Mouse (Mus musculus): ENCODE results near the gene Ifitm6. TPM values are rescaled to one million over a fixed set of nuclear protein-coding genes. Genes with fewer than 3 reads are reported as not detected.

The Ifitm6 gene
- not detected for polyA plus RNA-seq (2015; fragmentation: Illumina TruSeq; extraction: RNeasy Lipid Tissue Mini Kit (QIAGEN cat#74804); ENCODE audit: insufficient read depth, low read depth, low replicate concordance)

GRCm38 (mm10) chr7:141017824-141018223 lies at the start of gene Ifitm6:
Ifitm6 (minus strand) TSS chr7:141017924.

GRCm38 (mm10) chr7:141060426-141061242 lies 42.9 kb upstream of the Ifitm6 start, which contains the start of gene B4galnt4:
B4galnt4 (plus strand) TSS chr7:141061104.

GRCm38 (mm10) chr7:141028831-141029230 lies 11.1 kb upstream of the Ifitm6 start, which contains the start of gene Gm17387:
Gm17387 (plus strand) TSS chr7:141029131.

GRCm38 (mm10) chr7:141010593-141010992 lies 7.1 kb downstream of the Ifitm6 start, which contains the start of gene Ifitm3:
Ifitm3 (minus strand) TSS chr7:141010770.

GRCm38 (mm10) chr7:140966921-140967320 lies 50.8 kb downstream of the Ifitm6 start, which contains the start of gene Ifitm1:
Ifitm1 (plus strand) TSS chr7:140967221.

Other genes starting within 250 kb of the Ifitm6 start
- gene Syce1, start 230.1 kb downstream of the Ifitm6 start, polyA plus RNA-seq (2015; fragmentation: Illumina TruSeq; extraction: RNeasy Lipid Tissue Mini Kit (QIAGEN cat#74804); ENCODE audit: insufficient read depth, low read depth, low replicate concordance) = not detected
- gene Zfp941, start 195.7 kb downstream of the Ifitm6 start, polyA plus RNA-seq (2015; fragmentation: Illumina TruSeq; extraction: RNeasy Lipid Tissue Mini Kit (QIAGEN cat#74804); ENCODE audit: insufficient read depth, low read depth, low replicate concordance) = 0.20 TPM
- 11.2 TPM for gene Urah, start 182.9 kb downstream of the Ifitm6 start, polyA plus RNA-seq (2015; fragmentation: Illumina TruSeq; extraction: RNeasy Lipid Tissue Mini Kit (QIAGEN cat#74804); ENCODE audit: insufficient read depth, low read depth, low replicate concordance)
- gene Scgb1c1, start 172.4 kb downstream of the Ifitm6 start, polyA plus RNA-seq (2015; fragmentation: Illumina TruSeq; extraction: RNeasy Lipid Tissue Mini Kit (QIAGEN cat#74804); ENCODE audit: insufficient read depth, low read depth, low replicate concordance) = not detected
- gene Odf3, start 170.1 kb downstream of the Ifitm6 start, polyA plus RNA-seq (2015; fragmentation: Illumina TruSeq; extraction: RNeasy Lipid Tissue Mini Kit (QIAGEN cat#74804); ENCODE audit: insufficient read depth, low read depth, low replicate concordance) = not detected
- not detected for gene Gm45785, start 161.6 kb downstream of the Ifitm6 start, polyA plus RNA-seq (2015; fragmentation: Illumina TruSeq; extraction: RNeasy Lipid Tissue Mini Kit (QIAGEN cat#74804); ENCODE audit: insufficient read depth, low read depth, low replicate concordance)
- 22.5 TPM for gene Ric8a, start 161.0 kb downstream of the Ifitm6 start, polyA plus RNA-seq (2015; fragmentation: Illumina TruSeq; extraction: RNeasy Lipid Tissue Mini Kit (QIAGEN cat#74804); ENCODE audit: insufficient read depth, low read depth, low replicate concordance)
- gene Bet1l, start 160.3 kb downstream of the Ifitm6 start, polyA plus RNA-seq (2015; fragmentation: Illumina TruSeq; extraction: RNeasy Lipid Tissue Mini Kit (QIAGEN cat#74804); ENCODE audit: insufficient read depth, low read depth, low replicate concordance) = 14.4 TPM
- gene Psmd13, start 136.0 kb downstream of the Ifitm6 start, polyA plus RNA-seq (2015; fragmentation: Illumina TruSeq; extraction: RNeasy Lipid Tissue Mini Kit (QIAGEN cat#74804); ENCODE audit: insufficient read depth, low read depth, low replicate concordance) = 19.9 TPM
- 6.5 TPM for gene Sirt3, start 135.6 kb downstream of the Ifitm6 start, polyA plus RNA-seq (2015; fragmentation: Illumina TruSeq; extraction: RNeasy Lipid Tissue Mini Kit (QIAGEN cat#74804); ENCODE audit: insufficient read depth, low read depth, low replicate concordance)
- 7.3 TPM for gene Cox8b, start 117.5 kb downstream of the Ifitm6 start, polyA plus RNA-seq (2015; fragmentation: Illumina TruSeq; extraction: RNeasy Lipid Tissue Mini Kit (QIAGEN cat#74804); ENCODE audit: insufficient read depth, low read depth, low replicate concordance)
- gene Nlrp6, start 97.0 kb downstream of the Ifitm6 start, polyA plus RNA-seq (2015; fragmentation: Illumina TruSeq; extraction: RNeasy Lipid Tissue Mini Kit (QIAGEN cat#74804); ENCODE audit: insufficient read depth, low read depth, low replicate concordance) = not detected
- 7.4 TPM for gene Pgghg, start 76.5 kb downstream of the Ifitm6 start, polyA plus RNA-seq (2015; fragmentation: Illumina TruSeq; extraction: RNeasy Lipid Tissue Mini Kit (QIAGEN cat#74804); ENCODE audit: insufficient read depth, low read depth, low replicate concordance)
- not detected for gene Ifitm5, start 67.6 kb downstream of the Ifitm6 start, polyA plus RNA-seq (2015; fragmentation: Illumina TruSeq; extraction: RNeasy Lipid Tissue Mini Kit (QIAGEN cat#74804); ENCODE audit: insufficient read depth, low read depth, low replicate concordance)
- not detected for gene Gm45717, start 62.0 kb downstream of the Ifitm6 start, polyA plus RNA-seq (2015; fragmentation: Illumina TruSeq; extraction: RNeasy Lipid Tissue Mini Kit (QIAGEN cat#74804); ENCODE audit: insufficient read depth, low read depth, low replicate concordance)
- gene Ifitm2, start 61.9 kb downstream of the Ifitm6 start, polyA plus RNA-seq (2015; fragmentation: Illumina TruSeq; extraction: RNeasy Lipid Tissue Mini Kit (QIAGEN cat#74804); ENCODE audit: insufficient read depth, low read depth, low replicate concordance) = 171 TPM
- 20.5 TPM for gene Ifitm1, start 50.7 kb downstream of the Ifitm6 start, polyA plus RNA-seq (2015; fragmentation: Illumina TruSeq; extraction: RNeasy Lipid Tissue Mini Kit (QIAGEN cat#74804); ENCODE audit: insufficient read depth, low read depth, low replicate concordance)
- gene Ifitm3, start 7.2 kb downstream of the Ifitm6 start, polyA plus RNA-seq (2015; fragmentation: Illumina TruSeq; extraction: RNeasy Lipid Tissue Mini Kit (QIAGEN cat#74804); ENCODE audit: insufficient read depth, low read depth, low replicate concordance) = 188 TPM
- not detected for gene Gm17387, start 11.2 kb upstream of the Ifitm6 start, polyA plus RNA-seq (2015; fragmentation: Illumina TruSeq; extraction: RNeasy Lipid Tissue Mini Kit (QIAGEN cat#74804); ENCODE audit: insufficient read depth, low read depth, low replicate concordance)
- 0.26 TPM for gene B4galnt4, start 43.2 kb upstream of the Ifitm6 start, polyA plus RNA-seq (2015; fragmentation: Illumina TruSeq; extraction: RNeasy Lipid Tissue Mini Kit (QIAGEN cat#74804); ENCODE audit: insufficient read depth, low read depth, low replicate concordance)
- gene Pkp3, start 60.3 kb upstream of the Ifitm6 start, polyA plus RNA-seq (2015; fragmentation: Illumina TruSeq; extraction: RNeasy Lipid Tissue Mini Kit (QIAGEN cat#74804); ENCODE audit: insufficient read depth, low read depth, low replicate concordance) = 12.4 TPM
- 8.7 TPM for gene Sigirr, start 82.6 kb upstream of the Ifitm6 start, polyA plus RNA-seq (2015; fragmentation: Illumina TruSeq; extraction: RNeasy Lipid Tissue Mini Kit (QIAGEN cat#74804); ENCODE audit: insufficient read depth, low read depth, low replicate concordance)
- gene Ano9, start 99.9 kb upstream of the Ifitm6 start, polyA plus RNA-seq (2015; fragmentation: Illumina TruSeq; extraction: RNeasy Lipid Tissue Mini Kit (QIAGEN cat#74804); ENCODE audit: insufficient read depth, low read depth, low replicate concordance) = 0.35 TPM
- gene Ptdss2, start 104.5 kb upstream of the Ifitm6 start, polyA plus RNA-seq (2015; fragmentation: Illumina TruSeq; extraction: RNeasy Lipid Tissue Mini Kit (QIAGEN cat#74804); ENCODE audit: insufficient read depth, low read depth, low replicate concordance) = 4.1 TPM
- 56.7 TPM for gene Rnh1, start 154.9 kb upstream of the Ifitm6 start, polyA plus RNA-seq (2015; fragmentation: Illumina TruSeq; extraction: RNeasy Lipid Tissue Mini Kit (QIAGEN cat#74804); ENCODE audit: insufficient read depth, low read depth, low replicate concordance)
- 22.7 TPM for gene Hras, start 176.1 kb upstream of the Ifitm6 start, polyA plus RNA-seq (2015; fragmentation: Illumina TruSeq; extraction: RNeasy Lipid Tissue Mini Kit (QIAGEN cat#74804); ENCODE audit: insufficient read depth, low read depth, low replicate concordance)
- gene Lrrc56, start 176.2 kb upstream of the Ifitm6 start, polyA plus RNA-seq (2015; fragmentation: Illumina TruSeq; extraction: RNeasy Lipid Tissue Mini Kit (QIAGEN cat#74804); ENCODE audit: insufficient read depth, low read depth, low replicate concordance) = 1.4 TPM
- gene Lmntd2, start 196.2 kb upstream of the Ifitm6 start, polyA plus RNA-seq (2015; fragmentation: Illumina TruSeq; extraction: RNeasy Lipid Tissue Mini Kit (QIAGEN cat#74804); ENCODE audit: insufficient read depth, low read depth, low replicate concordance) = 5.9 TPM
- 12.7 TPM for gene Rassf7, start 197.9 kb upstream of the Ifitm6 start, polyA plus RNA-seq (2015; fragmentation: Illumina TruSeq; extraction: RNeasy Lipid Tissue Mini Kit (QIAGEN cat#74804); ENCODE audit: insufficient read depth, low read depth, low replicate concordance)
- 31.0 TPM for gene Phrf1, start 210.9 kb upstream of the Ifitm6 start, polyA plus RNA-seq (2015; fragmentation: Illumina TruSeq; extraction: RNeasy Lipid Tissue Mini Kit (QIAGEN cat#74804); ENCODE audit: insufficient read depth, low read depth, low replicate concordance)
- gene Irf7, start 248.6 kb upstream of the Ifitm6 start, polyA plus RNA-seq (2015; fragmentation: Illumina TruSeq; extraction: RNeasy Lipid Tissue Mini Kit (QIAGEN cat#74804); ENCODE audit: insufficient read depth, low read depth, low replicate concordance) = 8.0 TPM